Mouse (Mus musculus): ENCODE results near the gene Wasl.

The Wasl gene

DNA sequence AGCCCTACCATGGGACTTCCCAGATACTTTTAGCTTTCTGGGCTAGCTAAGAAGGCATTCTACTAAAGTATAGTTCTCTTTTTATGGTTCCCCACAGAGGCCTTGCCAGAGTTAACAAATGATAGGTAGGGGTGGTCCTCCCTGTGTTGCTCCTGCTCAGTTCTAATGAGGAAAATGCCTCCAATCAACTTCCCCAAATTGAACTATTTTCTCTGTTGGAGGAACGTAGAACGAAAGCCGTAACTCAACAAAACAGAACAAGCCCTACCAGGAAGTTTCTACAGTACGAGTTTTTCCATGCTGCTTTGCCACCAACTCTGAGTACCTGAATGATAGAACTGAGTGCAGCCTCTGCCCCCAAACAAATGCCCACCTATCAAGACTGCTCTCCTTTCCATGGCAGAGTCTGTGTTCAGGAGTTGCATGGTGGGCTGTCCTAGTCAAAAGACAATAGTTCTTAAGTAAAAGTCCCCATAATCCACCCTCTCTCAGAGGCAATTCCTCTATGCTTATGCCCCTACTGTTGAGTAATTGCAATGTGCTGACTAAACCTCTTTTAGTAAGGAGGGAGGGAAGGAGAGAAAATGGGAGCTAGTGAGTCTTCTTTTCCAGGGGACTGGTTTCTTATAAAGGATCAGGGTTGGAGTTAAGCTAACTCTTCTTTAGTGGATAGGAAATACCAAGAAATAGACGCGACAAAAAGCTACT lies 19.3 kb downstream of the Wasl start:
- DNase-seq (ENCODE audit: low spot score in 2 of 2), result no peak

DNA sequence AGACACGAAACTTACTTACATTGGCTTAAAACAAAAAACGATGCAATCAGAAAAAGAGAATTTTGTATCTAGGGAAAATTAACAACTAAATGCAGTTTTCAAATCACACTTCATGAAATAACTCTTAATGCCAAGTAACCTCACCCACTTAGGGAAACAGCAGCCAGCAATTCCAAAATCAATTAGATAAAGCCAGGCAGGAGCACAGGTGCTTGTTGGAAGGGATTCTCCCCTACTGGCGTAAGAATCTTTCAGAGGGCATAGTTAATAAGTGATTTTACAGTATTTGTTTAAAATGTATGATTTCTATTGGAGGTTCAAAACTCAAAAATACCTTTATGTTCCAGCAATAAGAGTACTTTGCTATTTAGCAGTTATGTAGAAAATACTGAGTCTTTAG lies 21.8 kb downstream of the Wasl start:
- DNase-seq (ENCODE audit: low spot score in 2 of 2), result no peak

DNA sequence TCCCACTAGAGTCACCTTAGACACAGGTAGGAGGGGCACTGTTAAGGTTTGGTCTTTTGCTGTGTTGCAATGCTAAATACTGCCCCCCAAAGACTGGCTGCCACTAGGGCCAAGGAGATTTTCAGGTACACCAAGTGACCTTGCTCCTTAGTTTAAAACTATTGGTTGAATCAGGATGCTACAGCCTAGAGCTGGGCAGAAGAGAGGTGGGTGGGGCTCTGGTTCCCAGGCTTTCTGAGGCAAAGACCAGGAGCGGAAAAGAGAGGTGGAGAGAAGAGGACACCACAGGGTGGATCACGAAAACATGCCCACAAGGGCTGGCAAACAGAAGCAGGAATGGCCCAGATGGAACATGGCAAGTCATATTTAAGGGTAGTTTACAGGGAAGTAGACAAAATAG lies 22.6 kb downstream of the Wasl start:
- no peak for DNase-seq (ENCODE audit: low spot score in 2 of 2)

DNA sequence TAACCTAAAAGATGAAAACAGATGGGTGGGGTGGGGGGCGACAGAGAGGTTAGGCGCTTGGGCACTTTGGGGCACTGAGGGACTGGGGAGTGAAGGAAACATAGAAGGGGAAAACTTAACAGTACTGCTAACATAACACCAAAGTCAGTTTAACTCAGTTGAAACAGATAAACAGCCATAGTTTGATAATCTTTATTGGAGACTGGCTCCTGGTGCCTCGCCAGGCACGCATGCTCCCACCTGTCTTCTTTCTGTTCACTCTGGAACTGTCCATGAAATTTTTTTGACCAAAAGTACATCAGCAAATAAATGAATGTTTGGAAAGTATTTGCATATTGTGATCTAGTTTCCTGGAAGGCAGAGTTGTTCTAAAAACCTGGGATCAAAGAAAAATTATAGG lies 23.5 kb downstream of the Wasl start:
- no peak for DNase-seq (ENCODE audit: low spot score in 2 of 2)

DNA sequence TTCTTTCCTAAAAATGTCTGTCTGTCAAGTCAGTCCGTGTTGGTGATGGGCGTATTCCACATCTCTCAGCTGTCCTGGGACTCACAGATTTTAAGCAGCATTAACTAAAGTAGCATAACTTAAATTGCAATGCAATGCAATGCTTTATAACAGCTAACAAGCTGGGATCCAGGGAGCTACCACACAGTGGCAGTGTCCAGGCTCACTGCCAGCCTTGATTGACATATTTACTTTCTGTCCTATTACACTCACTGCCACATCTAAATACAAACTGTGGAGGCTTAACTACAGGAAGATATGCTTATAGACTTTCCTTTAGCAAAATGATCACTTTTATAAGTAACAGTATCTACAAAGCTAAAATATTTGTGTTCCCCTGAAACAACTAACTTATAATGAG lies 29.0 kb downstream of the Wasl start:
- peak in 1 of 2 experiments; percentile 39 for DNase-seq (ENCODE audit: low spot score in 2 of 2)

DNA sequence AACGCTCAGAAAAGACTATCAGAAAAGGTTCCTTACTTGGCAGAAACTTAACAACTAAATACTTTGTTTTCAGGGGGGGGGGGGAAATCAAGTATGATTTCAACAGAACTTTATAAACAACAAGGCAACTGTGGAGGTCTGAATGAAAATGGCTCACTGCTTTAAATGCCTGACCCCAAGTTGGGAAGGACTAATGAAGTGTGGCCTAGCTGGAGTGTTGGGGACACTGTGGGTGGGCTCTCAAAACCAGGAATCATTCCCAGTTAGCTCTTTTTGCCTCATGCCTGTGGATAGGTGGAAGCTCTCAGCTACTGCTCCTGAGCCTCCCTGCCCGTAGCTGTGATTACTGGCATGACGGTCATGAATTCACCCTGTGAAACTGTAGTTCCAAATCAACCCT lies 30.7 kb downstream of the Wasl start:
- DNase-seq (ENCODE audit: low spot score in 2 of 2), result no peak

DNA sequence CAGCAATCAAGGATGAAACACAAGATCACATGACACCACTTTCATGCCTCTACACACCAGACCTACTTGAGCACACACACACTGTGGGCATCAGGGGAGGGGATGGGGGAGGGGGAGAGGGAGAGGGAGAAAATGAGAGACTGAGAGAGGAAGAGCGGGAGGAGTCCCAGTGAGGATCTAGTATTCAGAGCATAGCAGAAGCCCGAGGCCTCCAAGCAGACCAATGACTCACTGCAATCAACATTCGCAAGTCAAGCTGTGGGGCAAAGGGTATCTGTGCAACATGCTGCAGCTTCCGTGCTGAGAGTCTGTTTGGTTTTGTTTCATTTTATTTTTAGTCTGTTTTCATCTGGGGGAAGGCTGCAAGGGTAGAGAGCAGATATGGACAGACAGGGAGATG lies 32.7 kb downstream of the Wasl start:
- DNase-seq (ENCODE audit: low spot score in 2 of 2), result no peak

DNA sequence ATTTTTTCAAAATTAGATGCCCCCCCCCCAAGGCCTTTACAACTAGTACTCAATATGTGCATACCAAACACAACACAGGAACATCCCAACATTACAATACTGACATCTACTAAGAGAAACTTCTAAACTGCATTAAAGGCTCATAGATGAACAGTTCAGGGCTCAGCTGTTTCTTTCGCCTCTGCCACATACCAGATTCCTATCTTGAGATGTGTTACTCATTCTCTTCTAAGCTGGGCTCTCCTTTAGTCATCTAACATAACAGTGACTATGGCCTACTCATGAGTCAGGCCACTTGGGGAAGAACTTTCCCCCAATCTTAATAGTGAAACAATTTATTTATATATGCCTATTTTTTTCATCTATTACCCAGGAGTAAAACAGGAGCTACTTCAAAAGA lies 36.3 kb downstream of the Wasl start:
- DNase-seq (ENCODE audit: low spot score in 2 of 2), result no peak

DNA sequence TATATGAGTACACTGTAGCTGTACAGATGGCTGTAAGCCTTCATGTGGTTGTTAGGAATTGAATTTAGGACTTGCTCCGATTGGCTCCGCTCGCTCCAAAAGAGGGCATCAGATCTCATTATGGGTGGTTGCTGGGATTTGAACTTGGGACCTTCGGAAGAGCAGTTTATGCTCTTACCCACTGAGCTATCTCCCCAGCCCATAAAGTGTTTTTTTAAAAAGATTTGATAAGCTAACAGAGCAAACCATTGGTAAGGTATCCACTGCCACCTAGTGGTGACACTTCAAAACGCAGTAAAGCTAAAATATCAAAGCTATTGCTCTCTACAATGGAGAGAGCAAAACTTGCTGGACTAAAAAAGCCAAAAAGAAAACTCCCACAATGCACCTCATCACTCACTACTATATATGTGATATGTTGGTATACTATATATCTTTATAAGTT lies 37.2 kb downstream of the Wasl start:
- DNase-seq (ENCODE audit: low spot score in 2 of 2), result peak; percentile 48 to 57

DNA sequence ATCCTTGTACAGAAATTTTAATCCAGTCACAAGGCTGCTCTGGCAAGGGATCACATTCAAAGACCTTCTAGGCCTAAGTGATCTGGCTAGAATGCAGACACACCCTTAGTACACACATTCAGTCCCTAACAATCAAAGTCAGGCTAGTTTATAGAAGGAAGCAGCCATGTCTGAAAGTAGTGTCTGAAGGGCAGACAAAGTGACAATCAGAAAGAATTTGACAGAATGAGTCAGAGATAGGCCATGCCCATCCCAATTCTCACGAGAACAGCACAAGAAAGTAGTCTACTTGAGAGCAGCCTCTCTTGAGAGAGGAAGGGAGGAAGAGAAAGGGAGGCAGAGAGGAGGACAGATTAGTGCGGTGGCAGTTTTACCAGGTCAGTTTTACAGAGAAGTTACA lies 42.7 kb downstream of the Wasl start:
- no peak for DNase-seq (ENCODE audit: low spot score in 2 of 2)

DNA sequence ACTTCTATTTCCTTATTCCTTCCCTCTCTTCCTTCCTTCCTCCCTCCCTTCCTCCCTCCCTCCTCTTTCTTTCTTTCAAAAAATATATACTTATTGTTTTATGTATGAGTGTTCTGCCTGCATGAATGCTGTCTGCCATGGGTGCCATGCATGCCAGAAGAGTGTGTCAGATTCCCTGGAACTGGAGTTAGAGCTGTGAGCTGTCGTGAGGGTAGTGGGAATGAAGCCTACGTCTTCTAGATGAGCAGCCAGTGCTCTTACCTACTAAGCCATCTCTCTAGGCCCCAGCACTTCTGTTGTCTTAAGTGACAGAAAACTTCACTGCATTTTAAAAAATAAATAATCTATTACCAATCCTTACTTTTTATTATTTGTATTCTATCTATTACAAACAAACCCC lies 43.9 kb downstream of the Wasl start:
- no peak for DNase-seq (ENCODE audit: low spot score in 2 of 2)

DNA sequence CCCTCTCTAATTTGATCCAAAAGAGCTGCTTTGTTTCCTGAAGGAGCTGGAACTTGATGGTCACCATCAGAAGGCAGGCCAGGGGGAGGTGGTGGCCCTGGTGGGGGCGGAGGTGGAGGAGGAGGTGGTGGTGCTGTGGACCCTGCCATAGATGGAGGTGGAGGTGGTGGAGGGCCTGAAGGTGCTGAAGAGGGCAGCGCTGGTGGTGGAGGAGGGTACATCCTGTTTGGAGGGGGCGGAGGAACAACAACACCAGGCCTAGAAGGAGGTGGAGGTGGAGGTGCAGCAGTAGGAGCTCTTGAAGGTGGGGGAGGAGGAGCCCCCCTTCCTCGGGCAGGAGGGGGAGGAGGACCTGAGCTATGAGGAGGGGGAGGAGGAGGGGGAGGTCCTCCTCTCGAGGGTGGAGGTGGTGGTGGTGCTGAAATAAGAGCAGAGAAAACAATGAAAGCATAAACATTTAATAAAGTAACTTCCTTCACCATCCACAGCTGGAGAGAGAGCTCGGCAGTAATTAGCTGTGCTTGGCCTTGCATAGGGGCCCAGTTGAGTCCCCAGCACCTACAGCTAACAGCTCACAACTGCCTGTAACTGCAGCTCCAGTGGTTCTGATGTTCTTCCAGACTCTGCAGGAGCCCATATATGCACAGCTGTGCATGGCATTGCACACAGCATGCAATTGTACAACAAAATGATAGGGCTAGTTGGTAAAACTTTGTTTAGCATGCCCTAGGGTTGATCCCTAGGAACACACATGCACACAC lies 45.3 kb downstream of the Wasl start:
- DNase-seq (ENCODE audit: low spot score in 2 of 2), result no peak

DNA sequence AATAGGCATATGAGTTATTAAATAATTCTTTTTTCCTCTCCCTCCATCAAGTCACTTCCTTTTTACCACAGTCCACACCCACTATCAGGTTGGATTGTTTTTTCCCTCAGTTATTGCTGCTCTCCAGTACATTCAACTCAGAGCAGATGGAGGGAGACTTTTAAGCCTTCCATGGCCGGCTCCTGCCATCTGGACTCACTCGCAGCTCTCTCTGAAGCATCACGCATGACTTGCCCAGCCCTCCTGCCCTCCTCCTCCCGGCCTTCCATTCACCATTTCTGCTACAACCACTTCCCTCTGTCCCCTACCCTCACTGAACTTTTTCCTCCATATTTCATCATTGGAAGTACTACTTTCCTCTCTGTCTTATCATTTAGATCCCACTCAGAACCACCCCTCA lies 48.1 kb downstream of the Wasl start:
- no peak for DNase-seq (ENCODE audit: low spot score in 2 of 2)

DNA sequence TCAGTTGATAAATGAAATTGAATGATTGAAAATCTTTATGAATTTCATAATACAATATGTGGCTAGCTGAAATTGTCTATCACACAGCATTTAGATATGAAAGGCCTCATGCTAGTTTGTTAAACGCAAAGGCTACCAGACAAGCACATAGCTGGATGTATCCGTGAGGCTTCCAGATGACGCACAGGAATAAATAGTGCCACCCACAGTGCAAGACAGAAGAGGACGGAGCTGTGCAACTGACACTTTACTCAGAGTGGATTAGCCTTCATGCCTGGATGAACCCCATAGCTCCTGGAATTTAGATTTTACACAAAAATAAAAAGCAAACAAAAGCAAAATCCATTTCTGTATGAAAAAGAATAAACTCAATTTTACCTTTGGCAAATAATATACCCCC lies 50.9 kb downstream of the Wasl start:
- no peak for DNase-seq (ENCODE audit: low spot score in 2 of 2)

DNA sequence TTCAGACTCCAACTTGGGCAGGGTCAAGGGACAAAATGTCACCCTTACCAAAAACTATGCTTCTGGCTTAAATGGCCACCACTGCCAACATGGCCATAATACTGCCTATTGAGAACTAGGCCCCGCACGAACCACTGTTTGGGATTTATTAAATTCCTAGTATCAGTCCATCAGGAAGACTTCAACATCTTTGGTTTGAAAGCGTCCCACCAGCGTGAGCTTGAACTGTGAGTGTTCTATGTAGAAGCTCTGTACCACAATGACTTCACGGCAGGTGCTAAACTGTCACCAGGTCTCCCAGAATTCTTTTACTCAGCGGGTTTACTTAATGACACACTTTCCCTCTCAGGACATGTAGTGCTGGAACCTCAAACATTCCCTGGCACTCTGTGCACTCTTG lies 51.5 kb downstream of the Wasl start:
- no peak for DNase-seq (ENCODE audit: low spot score in 2 of 2)

DNA sequence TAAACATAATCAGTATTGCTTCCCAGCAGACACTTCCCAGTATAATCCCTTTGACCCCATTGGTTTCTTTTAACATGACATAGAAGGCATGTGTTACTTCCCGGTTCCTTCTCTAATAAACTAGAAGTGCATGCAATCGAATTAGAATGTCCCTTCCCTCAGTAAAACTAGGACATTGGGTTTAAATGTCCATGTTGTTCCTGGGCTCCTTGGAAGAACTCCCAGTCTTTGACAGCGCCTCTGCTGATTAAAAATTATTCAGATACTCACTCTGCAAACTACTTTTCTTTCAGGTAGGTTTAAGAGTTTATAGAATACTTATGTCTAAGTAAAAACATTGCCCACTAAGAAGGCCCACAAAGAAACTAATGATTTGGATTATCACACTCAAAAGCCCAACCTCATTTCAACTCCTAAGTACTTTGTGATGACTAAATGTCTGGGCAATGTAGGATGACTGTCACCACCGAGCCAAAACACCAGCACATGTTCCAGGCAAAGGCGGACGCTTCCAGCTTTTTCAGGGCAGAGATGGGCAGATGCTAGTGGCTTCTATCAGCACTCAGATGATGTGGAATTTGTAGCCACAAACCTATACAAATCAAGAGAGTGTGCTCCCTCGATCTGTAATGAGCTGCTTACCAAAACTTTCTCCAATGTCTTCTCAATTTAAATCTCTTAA lies 52.6 kb downstream of the Wasl start:
- DNase-seq (ENCODE audit: low spot score in 2 of 2), result no peak

DNA sequence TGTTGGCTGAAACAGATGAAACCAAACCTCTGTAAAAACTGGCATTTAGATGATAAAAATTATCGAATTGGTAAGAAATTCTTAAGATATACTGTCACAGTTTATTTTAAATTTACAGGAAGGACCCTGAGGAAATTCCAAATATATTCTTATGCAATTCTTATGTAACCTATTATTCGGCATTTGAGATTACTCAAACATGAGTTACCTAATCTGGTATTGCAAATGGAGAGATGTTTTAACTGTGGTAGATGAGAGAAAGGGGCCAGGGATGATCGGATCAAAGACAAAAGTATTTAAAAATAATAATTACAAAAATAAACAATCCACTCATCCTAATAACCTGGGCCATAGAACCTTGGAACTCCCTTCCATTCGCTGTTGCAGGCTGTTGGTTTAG lies 54.5 kb downstream of the Wasl start:
- no peak for DNase-seq (ENCODE audit: low spot score in 2 of 2)

DNA sequence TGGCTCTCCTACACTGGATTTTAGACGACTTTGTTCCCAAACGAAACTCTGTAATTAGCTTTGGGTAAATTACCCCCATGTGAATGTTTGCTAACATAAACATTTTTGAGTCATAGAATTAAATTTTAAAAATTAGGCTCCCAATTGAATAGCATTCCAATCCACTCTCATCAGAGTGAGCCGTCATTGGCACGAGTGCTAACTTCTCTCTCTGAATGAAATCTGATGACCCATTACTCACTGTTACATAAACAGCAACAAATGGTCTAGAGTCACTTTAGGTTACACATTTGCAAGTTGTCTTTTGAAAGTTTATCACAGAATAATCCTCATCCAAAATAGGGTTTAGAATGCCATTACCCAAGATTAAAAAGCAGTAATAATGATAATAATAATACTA lies 55.3 kb downstream of the Wasl start:
- no peak for DNase-seq (ENCODE audit: low spot score in 2 of 2)

DNA sequence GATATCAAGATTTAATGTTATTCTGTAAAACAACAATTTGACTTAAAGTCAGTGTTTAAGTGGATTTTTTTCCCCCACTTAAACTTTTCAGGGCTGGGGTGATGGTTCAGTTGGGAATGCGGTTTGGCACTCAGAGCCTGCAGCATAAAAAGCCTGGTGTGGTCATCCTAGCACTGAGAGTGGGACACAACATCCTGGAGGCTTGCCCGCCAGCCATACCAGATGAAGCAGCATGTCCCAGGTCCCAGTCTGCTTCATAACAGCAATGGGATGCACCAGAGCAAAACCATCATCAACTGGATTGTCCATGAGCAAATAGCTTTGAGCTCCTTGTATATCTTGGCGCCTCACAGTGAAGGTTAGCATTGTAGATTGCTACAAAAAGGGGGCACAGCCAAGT lies 56.1 kb downstream of the Wasl start:
- no peak for DNase-seq (ENCODE audit: low spot score in 2 of 2)

DNA sequence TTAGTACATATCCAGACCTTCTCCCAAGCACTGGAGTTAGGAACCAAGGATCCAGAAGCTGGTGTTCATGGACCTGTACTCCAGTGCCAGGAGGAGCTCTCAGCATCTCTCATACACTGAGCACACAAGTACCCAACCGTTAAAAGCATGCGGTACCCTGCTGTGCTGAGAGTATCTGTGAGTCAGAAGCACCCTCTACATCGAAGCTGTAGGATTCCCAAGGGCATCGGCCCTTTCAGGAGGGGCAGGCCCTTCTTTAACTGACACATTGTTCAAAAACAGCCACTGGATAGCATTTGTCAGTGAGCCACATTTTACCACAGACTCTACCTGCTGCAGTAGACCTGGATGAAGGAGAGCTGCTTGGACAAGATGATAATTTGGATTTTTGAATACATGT lies 56.7 kb downstream of the Wasl start:
- DNase-seq (ENCODE audit: low spot score in 2 of 2), result no peak

DNA sequence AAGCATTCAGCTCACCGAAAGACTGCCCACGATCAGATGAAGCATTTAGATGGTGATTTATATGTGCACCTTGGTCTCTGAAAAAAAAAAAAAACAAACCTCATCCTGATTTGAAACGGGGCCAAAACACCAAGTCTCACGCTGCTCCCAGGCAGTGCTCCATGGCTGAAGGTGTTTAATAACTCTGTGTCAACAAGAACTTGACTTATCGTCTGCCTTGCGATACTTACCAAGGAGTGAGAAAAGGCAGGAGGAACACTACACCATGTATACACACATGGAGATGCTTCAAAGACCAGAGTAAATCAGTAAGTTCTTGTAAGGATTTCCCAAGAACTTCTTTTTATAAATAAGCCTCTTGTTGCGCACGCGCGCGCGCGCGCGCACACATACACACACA lies 57.3 kb downstream of the Wasl start:
- no peak for DNase-seq (ENCODE audit: low spot score in 2 of 2)

DNA sequence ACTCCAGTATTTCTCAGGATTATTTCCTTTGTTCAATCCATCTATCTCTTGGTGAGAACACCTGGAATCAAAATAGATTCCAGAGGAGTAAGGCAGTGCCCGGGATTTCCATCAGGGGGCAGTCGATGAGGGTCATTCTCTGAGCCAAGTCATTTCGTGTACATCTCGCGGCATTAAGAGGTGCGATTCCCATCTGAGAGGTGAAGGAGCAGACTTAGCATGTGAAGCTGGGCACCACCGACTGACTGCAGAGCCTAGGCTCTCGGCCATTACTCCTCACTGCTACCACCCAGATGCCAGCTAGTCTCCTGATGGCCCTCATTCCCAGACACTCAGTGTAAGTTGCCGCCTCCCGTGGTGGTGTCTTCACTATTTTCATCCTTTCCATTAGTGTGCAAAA lies 58.3 kb downstream of the Wasl start:
- no peak for DNase-seq (ENCODE audit: low spot score in 2 of 2)

DNA sequence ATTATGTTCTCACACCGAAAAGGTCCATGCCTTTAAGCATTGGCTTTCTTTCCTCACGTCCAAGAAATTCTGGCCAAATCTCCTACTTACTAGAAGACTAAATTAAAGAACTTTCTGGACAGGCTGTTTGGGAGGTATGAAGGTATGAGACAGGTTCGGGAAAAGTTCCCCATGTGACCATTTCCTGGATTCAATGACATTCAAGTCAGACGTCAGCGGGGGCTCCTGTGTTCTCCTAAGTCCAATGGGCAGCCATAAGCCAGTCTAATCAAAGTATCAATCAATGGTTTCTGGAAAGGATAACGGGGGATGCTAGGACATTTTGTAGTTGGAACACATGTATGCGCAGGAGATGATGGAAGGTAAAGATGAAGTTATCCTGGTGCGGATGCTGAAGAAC lies 59.2 kb downstream of the Wasl start:
- no peak for DNase-seq (ENCODE audit: low spot score in 2 of 2)
